Mouse (Mus musculus): Measurements from ENCODE around the gene Alkbh6. TPM values are rescaled to one million over a fixed set of nuclear protein-coding genes. Genes with fewer than 3 reads are reported as not detected.

The Alkbh6 gene
- polyA plus RNA-seq, 1 experiment, result 29.5 TPM

DNA sequence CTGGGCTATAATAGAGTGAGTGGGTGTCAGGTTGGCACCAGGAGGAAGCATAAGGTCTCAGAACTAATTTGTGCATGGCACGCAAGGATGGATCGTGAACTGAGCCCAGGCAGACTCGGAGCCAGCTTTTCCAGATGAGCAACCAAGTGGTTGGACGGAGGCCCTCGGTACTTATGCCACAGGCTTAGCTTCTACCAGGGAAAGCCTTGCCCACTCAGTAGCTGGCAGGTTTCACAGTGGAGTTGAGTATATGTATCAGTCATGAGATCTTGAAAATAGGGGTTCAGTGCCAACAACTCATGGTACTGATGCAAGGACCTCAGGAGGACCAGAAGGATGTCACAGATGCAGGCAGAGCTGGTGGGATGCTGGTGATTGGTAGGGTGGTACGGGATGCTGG lies 27.2 kb downstream of the Alkbh6 start:
- H3K36me3 ChIP-seq (ENCODE audit: control insufficient read depth, insufficient read depth, low read length, poor library complexity, severe bottlenecking), result no peaks in the 10 kb centered on the region
- no peaks in the 10 kb centered on the region for H3K9me3 ChIP-seq (replicated peaks; ENCODE audit: control insufficient read depth, insufficient read depth, low read length, poor library complexity, severe bottlenecking)
- no peak overlapping the region for H3K4me3 ChIP-seq (ENCODE audit: low read depth, low read length)
- no peak overlapping the region for H3K9ac ChIP-seq (ENCODE audit: low read depth, poor library complexity, severe bottlenecking)
- no peak overlapping the region for H3K27ac ChIP-seq (ENCODE audit: insufficient read depth, low read length)
- H3K27me3 ChIP-seq (ENCODE audit: control insufficient read depth, insufficient read depth, low read length, poor library complexity, severe bottlenecking), result no peaks in the 10 kb centered on the region
- TF ChIP-seq CTCF (IDR thresholded peaks at IDR 0.05; ENCODE audit: low read depth, low read length), result no peak
- no peak for TF ChIP-seq EP300 (IDR thresholded peaks at IDR 0.05; ENCODE audit: insufficient read depth, low read depth, low read length)
- no peak for TF ChIP-seq POLR2A (IDR thresholded peaks at IDR 0.05; ENCODE audit: insufficient read depth, low read length)
- no peaks in the 10 kb centered on the region for H3K4me1 ChIP-seq (ENCODE audit: control insufficient read depth, insufficient read depth, low read length)

DNA sequence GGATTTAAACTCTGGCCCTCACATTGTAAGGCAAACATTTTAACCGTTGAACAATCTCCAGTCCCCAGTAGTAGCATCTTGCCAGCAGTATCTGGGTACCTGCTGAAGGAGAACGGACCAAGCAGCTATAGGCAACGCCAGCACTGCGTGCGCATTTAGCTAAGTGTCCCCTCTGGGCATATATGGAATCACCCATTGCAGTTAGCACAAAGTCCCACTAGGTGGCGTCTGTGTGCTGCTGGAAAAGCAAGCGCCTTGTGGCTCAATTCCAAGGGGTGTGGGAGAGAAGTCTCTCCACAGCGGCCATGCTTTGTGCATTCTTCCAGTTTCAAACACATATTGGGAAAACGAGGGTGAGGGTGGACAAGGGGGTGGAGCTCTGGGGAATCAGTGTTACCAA lies 27.9 kb downstream of the Alkbh6 start:
- no peak overlapping the region for H3K9ac ChIP-seq (ENCODE audit: low read depth, poor library complexity, severe bottlenecking)

DNA sequence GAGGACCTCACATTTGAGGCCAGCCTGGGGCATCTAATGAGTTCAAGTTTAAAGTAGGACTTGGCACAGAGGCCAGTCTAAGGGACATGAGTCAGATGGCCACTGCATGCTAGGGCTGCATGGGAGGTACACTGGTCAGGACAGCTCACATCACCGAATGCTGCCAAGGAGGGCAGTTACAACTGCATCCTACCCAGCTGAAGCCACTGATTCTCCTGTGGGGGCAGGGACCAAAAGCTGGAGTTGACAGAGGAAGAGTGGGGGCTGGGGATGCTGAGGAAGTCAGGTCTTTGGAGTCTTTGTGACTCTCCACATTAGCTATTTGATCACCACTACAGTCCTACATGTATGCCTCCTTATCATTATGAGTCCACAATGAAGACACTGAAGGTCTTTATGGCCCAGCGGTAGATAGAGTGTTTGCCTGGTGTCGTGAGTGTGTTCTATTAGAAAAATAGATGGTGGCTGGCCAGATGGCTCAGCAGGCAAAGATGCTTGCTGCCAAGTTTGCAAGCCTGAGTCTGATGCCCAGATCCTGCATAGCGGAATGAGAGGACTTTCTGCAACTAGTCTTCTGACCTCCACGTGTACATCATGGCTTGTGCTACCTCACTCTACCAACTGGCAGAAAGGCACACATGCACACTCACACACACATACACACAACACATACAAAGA lies 31.1 kb downstream of the Alkbh6 start:
- no peak overlapping the region for H3K9ac ChIP-seq (ENCODE audit: low read depth, poor library complexity, severe bottlenecking)
- H3K9me3 ChIP-seq (replicated peaks; ENCODE audit: control insufficient read depth, insufficient read depth, low read length, poor library complexity, severe bottlenecking), result no peaks in the 10 kb centered on the region
- H3K4me3 ChIP-seq (ENCODE audit: low read depth, low read length), result no peak overlapping the region

More for the DNA sequence above, 27.9 kb downstream of the Alkbh6 start:
- no peaks in the 10 kb centered on the region for H3K9me3 ChIP-seq (replicated peaks; ENCODE audit: control insufficient read depth, insufficient read depth, low read length, poor library complexity, severe bottlenecking)
- H3K36me3 ChIP-seq (ENCODE audit: control insufficient read depth, insufficient read depth, low read length, poor library complexity, severe bottlenecking), result no peaks in the 10 kb centered on the region
- no peaks in the 10 kb centered on the region for H3K27me3 ChIP-seq (ENCODE audit: control insufficient read depth, insufficient read depth, low read length, poor library complexity, severe bottlenecking)
- no peak overlapping the region for H3K27ac ChIP-seq (ENCODE audit: insufficient read depth, low read length)
- TF ChIP-seq CTCF (IDR thresholded peaks at IDR 0.05; ENCODE audit: low read depth, low read length), result peak; percentile 87
- no peak for TF ChIP-seq EP300 (IDR thresholded peaks at IDR 0.05; ENCODE audit: insufficient read depth, low read depth, low read length)
- no peaks in the 10 kb centered on the region for H3K4me1 ChIP-seq (ENCODE audit: control insufficient read depth, insufficient read depth, low read length)
- H3K4me3 ChIP-seq (ENCODE audit: low read depth, low read length), result no peak overlapping the region

DNA sequence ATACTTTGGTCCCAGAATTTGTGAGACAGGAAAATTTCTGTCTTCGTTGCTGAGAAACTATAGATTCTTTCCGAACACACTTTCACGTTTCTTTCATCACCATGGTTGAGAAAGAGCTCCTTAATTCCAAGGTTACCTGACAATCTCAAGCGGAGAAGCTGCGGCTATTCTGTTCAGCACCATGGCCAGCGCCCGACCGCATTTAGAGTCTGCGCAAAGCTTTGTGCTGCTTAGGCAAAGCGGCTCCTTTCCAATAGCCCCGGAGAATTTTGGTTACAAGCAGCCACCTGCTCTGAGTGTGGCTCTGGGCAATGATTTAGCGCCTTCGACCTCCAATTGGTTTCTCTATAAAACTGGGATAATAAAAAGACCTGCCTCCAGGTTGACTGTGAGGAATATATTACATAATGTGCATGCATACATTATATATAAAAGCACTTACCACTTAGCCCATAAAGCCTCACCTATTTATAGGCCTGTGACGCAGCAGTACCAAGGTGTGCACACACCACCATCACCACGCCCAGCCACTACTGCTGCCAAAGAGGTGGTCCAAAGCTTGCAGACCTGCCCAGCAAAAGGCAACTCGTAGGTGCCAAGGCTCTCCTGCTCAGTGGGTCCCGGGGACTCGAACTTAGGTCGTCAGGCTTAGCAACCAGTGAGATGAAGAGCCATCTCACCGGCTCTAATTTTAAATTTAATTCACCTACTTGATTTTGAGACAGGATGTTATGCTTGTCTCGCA lies 38.3 kb downstream of the Alkbh6 start:
- H3K4me3 ChIP-seq (ENCODE audit: low read depth, low read length), result no peak overlapping the region
- no peaks in the 10 kb centered on the region for H3K27me3 ChIP-seq (ENCODE audit: control insufficient read depth, insufficient read depth, low read length, poor library complexity, severe bottlenecking)
- H3K27ac ChIP-seq (ENCODE audit: insufficient read depth, low read length), result no peak overlapping the region
- TF ChIP-seq POLR2A (IDR thresholded peaks at IDR 0.05; ENCODE audit: insufficient read depth, low read length) (no peak), EP300 (IDR thresholded peaks at IDR 0.05; ENCODE audit: insufficient read depth, low read depth, low read length) (no peak)
- no peaks in the 10 kb centered on the region for H3K4me1 ChIP-seq (ENCODE audit: control insufficient read depth, insufficient read depth, low read length)
- no peaks in the 10 kb centered on the region for H3K9me3 ChIP-seq (replicated peaks; ENCODE audit: control insufficient read depth, insufficient read depth, low read length, poor library complexity, severe bottlenecking)
- H3K36me3 ChIP-seq (ENCODE audit: control insufficient read depth, insufficient read depth, low read length, poor library complexity, severe bottlenecking), result no peaks in the 10 kb centered on the region
- H3K9ac ChIP-seq (ENCODE audit: low read depth, poor library complexity, severe bottlenecking), result no peak overlapping the region

More for the DNA sequence above, 31.1 kb downstream of the Alkbh6 start:
- Histone ChIP-seq H3K36me3 (ENCODE audit: control insufficient read depth, insufficient read depth, low read length, poor library complexity, severe bottlenecking) (no peaks in the 10 kb centered on the region), H3K27me3 (ENCODE audit: control insufficient read depth, insufficient read depth, low read length, poor library complexity, severe bottlenecking) (no peaks in the 10 kb centered on the region), H3K4me1 (ENCODE audit: control insufficient read depth, insufficient read depth, low read length) (no peaks in the 10 kb centered on the region), H3K27ac (ENCODE audit: insufficient read depth, low read length) (no peak overlapping the region)
- TF ChIP-seq POLR2A (IDR thresholded peaks at IDR 0.05; ENCODE audit: insufficient read depth, low read length) (no peak), EP300 (IDR thresholded peaks at IDR 0.05; ENCODE audit: insufficient read depth, low read depth, low read length) (no peak), CTCF (IDR thresholded peaks at IDR 0.05; ENCODE audit: low read depth, low read length) (no peak)

DNA sequence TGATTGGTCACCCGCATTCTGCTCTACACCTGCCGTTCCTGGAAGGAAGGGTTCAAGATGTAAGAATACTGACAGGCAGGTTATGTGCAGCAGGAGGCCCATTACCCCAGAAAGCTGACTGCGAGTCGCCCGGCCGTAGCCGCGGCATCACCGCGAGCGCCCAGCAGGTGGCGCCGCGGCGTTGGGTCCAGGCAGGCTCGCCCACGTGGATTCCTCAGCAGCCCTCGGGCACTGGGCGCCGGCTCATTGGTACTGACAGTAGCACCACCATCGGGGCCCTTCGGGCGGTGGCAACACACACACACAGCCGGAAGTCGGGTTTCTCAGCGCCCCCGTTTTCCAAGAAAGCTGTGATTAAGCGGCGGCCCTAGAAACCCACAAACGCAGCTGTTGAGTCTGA lies 39.3 kb downstream of the Alkbh6 start:
- Histone ChIP-seq H3K27ac (ENCODE audit: insufficient read depth, low read length) (no peak overlapping the region), H3K9me3 (replicated peaks; ENCODE audit: control insufficient read depth, insufficient read depth, low read length, poor library complexity, severe bottlenecking) (no peaks in the 10 kb centered on the region), H3K9ac (ENCODE audit: low read depth, poor library complexity, severe bottlenecking) (no peak overlapping the region), H3K27me3 (ENCODE audit: control insufficient read depth, insufficient read depth, low read length, poor library complexity, severe bottlenecking) (no peaks in the 10 kb centered on the region), H3K4me1 (ENCODE audit: control insufficient read depth, insufficient read depth, low read length) (no peaks in the 10 kb centered on the region), H3K4me3 (ENCODE audit: low read depth, low read length) (no peak overlapping the region), H3K36me3 (ENCODE audit: control insufficient read depth, insufficient read depth, low read length, poor library complexity, severe bottlenecking) (no peaks in the 10 kb centered on the region)
- TF ChIP-seq CTCF (IDR thresholded peaks at IDR 0.05; ENCODE audit: low read depth, low read length) (peak; percentile 76), POLR2A (IDR thresholded peaks at IDR 0.05; ENCODE audit: insufficient read depth, low read length) (no peak)

DNA sequence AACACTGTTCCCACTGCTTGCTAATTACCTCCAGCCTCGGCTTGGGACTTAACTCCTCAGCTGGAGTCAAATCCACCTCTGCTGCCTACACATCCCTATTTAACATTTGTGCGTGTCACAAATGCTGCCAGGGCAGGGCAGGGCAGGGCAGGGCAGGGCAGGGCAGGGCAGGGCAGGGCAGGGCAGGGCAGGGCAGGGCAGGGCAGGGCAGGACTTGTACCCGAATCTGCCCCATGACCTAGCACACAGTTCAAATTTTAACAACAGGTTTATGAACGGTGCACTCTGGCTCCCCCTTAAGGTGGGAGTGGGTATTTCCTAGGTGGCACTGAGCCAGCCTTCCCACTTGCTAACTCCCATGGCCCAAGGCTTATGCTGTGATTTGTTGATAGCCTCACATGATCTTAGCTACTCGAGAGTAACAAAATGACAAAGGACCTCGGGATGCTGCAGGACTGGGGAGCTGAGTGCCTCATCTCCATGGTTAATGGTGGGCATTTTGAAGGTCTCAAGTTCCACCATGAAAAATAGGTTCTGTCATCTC lies 44.8 kb downstream of the Alkbh6 start:
- TF ChIP-seq EP300 (IDR thresholded peaks at IDR 0.05; ENCODE audit: insufficient read depth, low read depth, low read length) (no peak), POLR2A (IDR thresholded peaks at IDR 0.05; ENCODE audit: insufficient read depth, low read length) (no peak), CTCF (IDR thresholded peaks at IDR 0.05; ENCODE audit: low read depth, low read length) (peak; percentile 64)
- Histone ChIP-seq H3K9ac (ENCODE audit: low read depth, poor library complexity, severe bottlenecking) (no peak overlapping the region), H3K36me3 (ENCODE audit: control insufficient read depth, insufficient read depth, low read length, poor library complexity, severe bottlenecking) (no peaks in the 10 kb centered on the region), H3K9me3 (replicated peaks; ENCODE audit: control insufficient read depth, insufficient read depth, low read length, poor library complexity, severe bottlenecking) (no peaks in the 10 kb centered on the region), H3K27ac (ENCODE audit: insufficient read depth, low read length) (no peak overlapping the region), H3K4me1 (ENCODE audit: control insufficient read depth, insufficient read depth, low read length) (no peaks in the 10 kb centered on the region), H3K27me3 (ENCODE audit: control insufficient read depth, insufficient read depth, low read length, poor library complexity, severe bottlenecking) (no peaks in the 10 kb centered on the region), H3K4me3 (ENCODE audit: low read depth, low read length) (no peak overlapping the region)
